Mouse (Mus musculus) heart, postnatal 0 days (tissue): ENCODE measurements at regions not wholly inside any gene's neighbourhood (a gene's known extent, or its start where the extent isn't known, plus 50 kb on each side); places are given as distances from the start of the nearest gene placed in this dataset.

ENCODE experiments used
- ATAC-seq: fragments of 200-750 bp; cut with Nextera tagmentation; 2 replicates; pipeline ENCODE4 v1.8.0; 2017; ENCODE audit warnings: low read depth, moderate number of reproducible peaks, moderate library complexity; ENCODE audit not compliant: insufficient read depth
- DNase-seq: peaks from one replicate; pipeline ENCODE4 v3.0.0-alpha.2; 2016; ENCODE audit warnings: low spot score
- H3K27ac ChIP-seq: fragments of 300-500 bp; sonication (generic); 2 replicates; pipeline ENCODE4 v1.5.1; 2014; ENCODE audit warnings: low read depth, mild to moderate bottlenecking
- H3K27me3 ChIP-seq: fragments of 300-500 bp; sonication (generic); 2 replicates; pipeline ENCODE4 v1.6.1; 2014; ENCODE audit warnings: low read length, mixed read lengths; ENCODE audit not compliant: control insufficient read depth, insufficient read depth
- H3K36me3 ChIP-seq: fragments of 300-500 bp; sonication (generic); replicated peaks from 2 replicates; pipeline ENCODE4 v1.6.1; 2014; ENCODE audit warnings: low read length, mixed read lengths; ENCODE audit not compliant: control insufficient read depth, insufficient read depth
- H3K4me1 ChIP-seq: fragments of 300-500 bp; sonication (generic); 2 replicates; pipeline ENCODE4 v1.6.1; 2014; ENCODE audit warnings: antibody characterized with exemption; ENCODE audit not compliant: control insufficient read depth, insufficient read depth
- H3K4me2 ChIP-seq: fragments of 300-500 bp; sonication (generic); 2 replicates; pipeline ENCODE4 v1.6.1; 2014; ENCODE audit warnings: low read depth, mild to moderate bottlenecking, low read length, moderate library complexity
- H3K4me3 ChIP-seq: fragments of 300-500 bp; sonication (generic); 2 replicates; pipeline ENCODE4 v1.5.1; 2014; ENCODE audit warnings: low read depth, low read length
- H3K9ac ChIP-seq: fragments of 300-500 bp; sonication (generic); replicated peaks from 2 replicates; pipeline ENCODE4 v1.6.1; 2014; ENCODE audit warnings: low read depth, low read length, mixed read lengths
- H3K9me3 ChIP-seq: fragments of 300-500 bp; sonication (generic); replicated peaks from 2 replicates; pipeline ENCODE4 v1.6.1; 2016; ENCODE audit warnings: low read length; ENCODE audit not compliant: control insufficient read depth
- CTCF ChIP-seq: IDR thresholded peaks from 2 replicates; pipeline ENCODE4 v1.5.1; 2016; ENCODE audit warnings: antibody characterized with exemption, control low read depth, low read depth
- EP300 ChIP-seq: IDR thresholded peaks from 2 replicates; pipeline ENCODE4 v1.6.1; 2016; ENCODE audit warnings: antibody characterized with exemption, low read depth
- WGBS: fragments of 180-500 bp; shearing (Covaris S2); extraction: QIAGEN DNeasy Blood & Tissue Kit; methylation state at CpG from one replicate; pipeline ENCODE4 v1.1.7; 2014; 5-methylcytosine and 5-hydroxymethylcytosine counted together

DNA sequence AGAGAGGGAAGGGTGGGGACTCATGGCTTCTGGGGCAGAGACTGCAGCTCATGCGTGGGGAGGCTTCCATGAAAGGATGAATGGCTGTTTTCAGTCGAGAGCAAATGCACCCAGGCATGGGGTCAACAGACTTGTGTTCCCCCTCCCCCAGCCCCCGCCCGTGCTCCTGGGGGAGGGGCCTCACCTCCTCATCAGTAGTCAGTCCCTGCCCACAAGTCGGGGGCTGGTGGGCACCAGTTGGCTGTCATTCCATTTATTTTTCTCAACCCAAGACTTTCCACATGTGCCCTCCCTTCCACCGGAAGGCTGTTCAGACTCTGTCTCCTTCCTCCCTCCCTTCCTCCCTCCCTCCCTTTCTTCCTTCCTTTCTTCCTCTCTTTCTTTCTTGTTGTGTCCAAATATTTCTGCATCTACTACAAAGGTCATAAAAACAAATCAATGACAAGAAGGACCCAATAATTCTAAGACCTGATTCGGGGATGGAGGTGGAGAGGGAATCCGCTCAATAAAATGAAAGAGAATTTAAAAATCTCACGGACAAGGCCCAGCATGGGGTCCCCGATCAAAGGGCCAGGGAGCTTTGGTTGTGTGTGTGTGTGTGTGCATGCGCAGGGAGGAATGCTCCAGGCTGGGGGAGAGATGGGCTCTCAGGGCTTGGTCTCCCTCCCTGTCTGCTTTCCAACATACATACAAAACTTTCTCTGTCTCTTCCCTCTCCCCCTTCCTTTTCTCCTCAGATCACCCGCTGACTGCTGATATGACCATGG lies 57.7 kb downstream of the Rpl14 start:
- ATAC-seq: no peak
- peaks cover 14% of the 10 kb centered on the region; the same call in 1 of the 2 replicates for H3K9me3 ChIP-seq
- H3K27ac ChIP-seq: no peak overlapping the region
- 63% methylated on average over 12 of the region's 12 CpGs for WGBS
- H3K4me1 ChIP-seq: no peaks in the 10 kb centered on the region
- TF ChIP-seq EP300 (no peak), CTCF (no peak)
- no peak for DNase-seq
- H3K36me3 ChIP-seq: no peaks in the 10 kb centered on the region
- no peak overlapping the region for H3K9ac ChIP-seq
- H3K4me2 ChIP-seq: no peak overlapping the region
- H3K4me3 ChIP-seq: no peak overlapping the region
- no peaks in the 10 kb centered on the region for H3K27me3 ChIP-seq

DNA sequence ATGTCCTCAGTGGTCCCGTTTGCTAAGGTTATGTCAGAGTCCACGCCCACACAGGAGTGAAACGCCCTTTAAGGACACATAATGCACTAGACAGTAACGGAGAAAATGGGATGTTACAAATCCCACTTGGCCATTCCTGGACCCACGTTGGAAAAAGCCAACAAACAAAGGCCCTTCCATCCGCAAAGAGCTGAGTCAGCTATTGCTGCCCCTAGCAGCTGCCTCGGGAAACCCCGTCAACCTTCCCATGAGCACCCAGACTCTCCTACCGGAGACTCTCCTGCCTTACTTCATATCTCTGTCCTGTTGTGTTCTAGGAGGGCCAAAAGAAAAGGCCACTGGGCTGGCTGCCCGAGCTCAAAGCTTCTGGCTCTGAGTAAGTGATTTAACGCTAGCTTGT lies 58.4 kb downstream of the Rpl14 start:
- no peak overlapping the region for H3K27ac ChIP-seq
- no peak for DNase-seq
- TF ChIP-seq EP300 (no peak), CTCF (no peak)
- no peaks in the 10 kb centered on the region for H3K36me3 ChIP-seq
- no peak overlapping the region for H3K4me2 ChIP-seq
- H3K4me3 ChIP-seq: no peak overlapping the region
- no peak overlapping the region for H3K9ac ChIP-seq
- no peaks in the 10 kb centered on the region for H3K27me3 ChIP-seq
- H3K9me3 ChIP-seq: peaks cover 9% of the 10 kb centered on the region; the same call in 1 of the 2 replicates
- no peak for ATAC-seq
- no peaks in the 10 kb centered on the region for H3K4me1 ChIP-seq
- WGBS: 67% methylated on average over 11 of the region's 11 CpGs

DNA sequence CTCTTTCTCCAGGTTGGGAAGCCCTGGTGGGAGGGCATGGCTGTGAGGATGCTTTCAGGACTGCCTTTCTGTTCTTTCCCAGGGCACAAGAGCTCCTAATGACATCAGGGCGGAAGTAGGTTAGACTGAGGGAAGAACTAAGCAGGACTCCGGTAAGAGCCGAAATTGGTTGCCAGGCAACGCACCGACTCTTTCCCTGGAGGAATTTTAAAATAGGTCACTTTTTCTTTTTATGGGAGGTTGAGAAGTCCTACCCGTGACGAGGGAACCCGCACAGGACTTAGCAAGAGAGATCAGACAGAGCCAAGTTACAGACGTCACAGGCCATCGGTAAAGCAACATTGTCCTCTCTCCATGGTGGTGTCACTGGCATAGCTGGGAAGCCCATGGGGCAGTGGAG lies 61.6 kb downstream of the Rpl14 start:
- ATAC-seq (no peak), DNase-seq (no peak)
- Histone ChIP-seq H3K9ac (no peak overlapping the region), H3K27ac (no peak overlapping the region), H3K27me3 (no peaks in the 10 kb centered on the region), H3K4me2 (no peak overlapping the region), H3K4me3 (no peak overlapping the region), H3K9me3 (no peaks in the 10 kb centered on the region), H3K36me3 (no peaks in the 10 kb centered on the region), H3K4me1 (no peaks in the 10 kb centered on the region)
- TF ChIP-seq EP300 (no peak), CTCF (no peak)
- 82% methylated on average over 10 of the region's 10 CpGs for WGBS

DNA sequence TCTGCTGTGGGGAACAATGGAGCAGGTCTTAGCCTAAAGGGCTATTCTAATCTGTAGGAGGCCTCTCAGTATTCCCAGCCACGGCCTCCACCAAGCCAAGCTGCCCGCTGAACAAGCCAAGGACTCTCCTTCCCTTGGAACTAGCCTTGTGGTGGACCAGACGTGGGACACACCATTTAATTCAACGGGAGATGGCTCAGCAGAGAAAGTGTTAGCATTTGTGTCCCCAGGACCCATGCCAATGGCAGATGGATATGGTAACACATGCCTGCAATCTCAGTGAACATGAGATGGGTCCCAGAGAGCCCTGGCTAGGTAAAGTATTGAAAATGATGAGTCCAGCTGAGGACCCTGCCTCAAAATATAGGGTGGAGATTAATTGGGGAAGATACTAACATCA lies 71.4 kb downstream of the Rpl14 start:
- H3K4me2 ChIP-seq: no peak overlapping the region
- H3K36me3 ChIP-seq: no peaks in the 10 kb centered on the region
- H3K27me3 ChIP-seq: no peaks in the 10 kb centered on the region
- no peak for DNase-seq
- TF ChIP-seq EP300 (no peak), CTCF (no peak)
- no peaks in the 10 kb centered on the region for H3K9me3 ChIP-seq
- no peaks in the 10 kb centered on the region for H3K4me1 ChIP-seq
- 86% methylated on average over 4 of the region's 4 CpGs for WGBS
- H3K27ac ChIP-seq: no peak overlapping the region
- H3K4me3 ChIP-seq: no peak overlapping the region
- no peak overlapping the region for H3K9ac ChIP-seq
- ATAC-seq: no peak

DNA sequence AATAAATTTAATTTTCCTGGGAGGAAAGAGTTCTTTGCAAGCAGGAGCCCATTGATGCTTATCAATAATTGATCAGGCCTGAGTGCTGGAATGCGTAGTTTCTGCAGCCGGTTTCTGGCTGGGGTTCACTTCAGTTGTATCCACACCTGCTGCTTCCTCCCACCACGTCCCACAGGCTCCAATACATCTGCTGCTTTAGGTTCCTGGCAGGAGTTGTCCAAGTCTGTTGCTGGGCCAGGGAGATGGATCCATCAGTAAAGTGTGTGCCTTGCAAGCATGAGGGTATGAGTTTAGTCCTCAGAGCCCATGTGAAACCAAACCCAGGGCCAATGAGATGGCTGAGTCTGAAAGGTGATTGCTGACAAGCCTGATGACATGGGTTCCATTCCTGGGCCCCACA lies 72.1 kb downstream of the Rpl14 start:
- Histone ChIP-seq H3K4me2 (no peak overlapping the region), H3K4me3 (no peak overlapping the region), H3K27me3 (no peaks in the 10 kb centered on the region), H3K36me3 (no peaks in the 10 kb centered on the region), H3K9me3 (no peaks in the 10 kb centered on the region), H3K9ac (no peak overlapping the region), H3K27ac (no peak overlapping the region), H3K4me1 (no peaks in the 10 kb centered on the region)
- DNase-seq (no peak), ATAC-seq (no peak)
- WGBS: 68% methylated on average over 3 of the region's 3 CpGs
- TF ChIP-seq EP300 (no peak), CTCF (no peak)

DNA sequence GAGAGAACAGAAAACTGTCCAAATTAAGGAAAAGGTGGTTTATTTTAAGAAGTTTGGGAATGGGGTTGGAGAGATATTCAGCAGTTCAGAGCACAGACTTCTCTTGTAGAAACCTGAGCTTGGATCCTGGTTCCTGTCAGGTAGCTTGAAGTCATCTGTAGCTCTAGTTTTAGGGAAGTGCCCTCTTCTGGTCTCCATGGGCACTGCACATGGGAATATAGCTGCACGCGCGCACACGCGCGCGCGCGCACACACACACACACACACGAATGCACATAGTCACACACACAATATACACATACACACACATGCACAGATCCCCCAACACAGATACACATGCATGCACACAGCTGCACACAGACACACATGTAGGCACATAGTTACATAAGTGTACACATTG lies 74.5 kb downstream of the Rpl14 start:
- no peak for ATAC-seq
- no peak for DNase-seq
- no peaks in the 10 kb centered on the region for H3K36me3 ChIP-seq
- no peak overlapping the region for H3K4me3 ChIP-seq
- no peaks in the 10 kb centered on the region for H3K27me3 ChIP-seq
- H3K4me1 ChIP-seq: no peaks in the 10 kb centered on the region
- TF ChIP-seq EP300 (no peak), CTCF (no peak)
- H3K27ac ChIP-seq: no peak overlapping the region
- over 99% methylated on average over 10 of the region's 10 CpGs for WGBS
- H3K4me2 ChIP-seq: no peak overlapping the region
- H3K9me3 ChIP-seq: no peaks in the 10 kb centered on the region
- no peak overlapping the region for H3K9ac ChIP-seq
